Mouse (Mus musculus) cerebellum, postnatal 4 days (tissue): ENCODE data around the gene Lrrn4cl.
"Not testable (repeated sequence)": the region's sequence is repeated elsewhere in the genome, so short reads cannot be mapped to it uniquely, and the experiment has no call there.

Source experiments
- DNase-seq, 2 experiments: peaks; one replicate each; pipeline ENCODE4 v3.0.0; 2022; ENCODE audit warnings: low spot score in 2 of 2, mixed read lengths in 1 of 2

The Lrrn4cl gene

DNA sequence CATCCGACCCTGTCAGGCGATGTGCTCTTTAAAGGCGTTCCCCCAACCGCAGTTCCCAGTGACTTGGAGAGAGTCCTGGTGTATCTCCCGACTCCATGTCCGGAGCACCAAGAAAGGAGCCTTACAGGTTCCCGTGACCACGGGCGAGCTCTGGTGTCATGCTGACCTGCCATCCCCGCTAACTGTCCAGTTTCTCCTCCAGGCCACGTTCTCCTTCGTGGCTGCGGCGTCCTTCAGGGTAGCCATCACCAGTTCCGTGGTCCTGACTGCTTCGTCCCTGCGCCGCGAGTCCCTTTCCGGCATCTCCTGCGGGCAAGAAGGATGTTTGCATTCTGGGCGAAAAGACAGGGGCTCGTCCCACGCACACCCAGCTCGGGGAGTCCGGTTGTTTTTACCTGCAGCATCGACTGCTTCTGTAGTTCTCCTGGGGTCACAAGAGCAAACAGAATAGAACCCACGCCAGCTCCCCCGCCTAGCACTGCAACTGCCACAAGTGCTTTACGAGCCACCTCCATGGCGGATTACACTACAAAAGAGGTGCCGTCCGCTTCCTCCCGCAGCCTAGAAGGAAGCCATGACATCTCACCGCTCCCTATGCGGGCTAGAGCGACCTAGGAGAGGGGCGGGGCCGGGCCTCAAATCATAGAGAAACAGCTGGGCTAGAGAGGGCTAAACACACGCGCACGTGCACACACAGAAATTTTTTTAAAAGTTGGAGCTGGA is 29.9 kb downstream of the Lrrn4cl start, which contains the start of gene Uqcc3:
Uqcc3 (minus strand) TSS at position 613 of the 723 bp plus-strand sequence.
- DNase-seq = peak; percentile 73 to 84

DNA sequence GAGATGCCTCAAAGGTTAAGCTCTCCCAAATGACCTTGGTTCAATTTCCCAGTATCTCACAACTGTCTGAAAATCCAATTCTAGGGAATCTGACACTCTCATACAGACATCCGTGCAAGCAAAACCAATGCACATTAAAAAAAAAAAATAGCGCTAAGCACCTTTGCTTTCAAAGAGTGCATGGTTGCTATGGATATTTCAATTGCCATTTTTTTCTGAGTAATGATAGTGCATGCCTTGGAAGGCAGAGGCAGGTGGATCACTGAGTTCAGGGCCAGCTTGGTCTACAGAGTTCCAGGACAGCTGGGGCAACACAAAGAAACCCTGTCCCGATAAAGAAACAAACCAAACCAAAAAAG is 30.4 kb downstream of the Lrrn4cl start:
- DNase-seq = no peak

DNA sequence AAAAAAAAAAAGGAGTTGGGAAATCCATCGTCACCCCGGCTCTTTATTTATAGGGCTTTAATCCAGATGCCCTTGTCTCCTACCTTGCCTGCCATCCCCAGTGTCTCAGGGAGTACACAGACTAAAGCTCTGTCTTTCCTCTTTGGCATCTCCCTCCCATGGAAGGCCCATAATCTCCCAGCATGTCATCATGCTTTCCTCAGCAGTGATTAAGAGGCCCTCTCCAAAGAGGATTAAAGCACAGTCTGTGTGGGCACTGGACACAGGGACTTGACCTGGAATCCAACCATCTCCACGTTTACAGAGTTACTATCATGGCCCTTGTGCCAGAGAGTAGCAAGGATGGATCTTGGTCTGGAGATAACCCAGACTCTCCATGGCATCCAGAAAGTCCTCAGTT is 33.0 kb downstream of the Lrrn4cl start, which contains the start of the genes Lbhd1 and Gm49403:
Lbhd1 (plus strand) TSS at position 117 of the 400 bp plus-strand sequence.
Gm49403 (plus strand) TSS at position 315 of the 400 bp plus-strand sequence.
- DNase-seq = no peak

DNA sequence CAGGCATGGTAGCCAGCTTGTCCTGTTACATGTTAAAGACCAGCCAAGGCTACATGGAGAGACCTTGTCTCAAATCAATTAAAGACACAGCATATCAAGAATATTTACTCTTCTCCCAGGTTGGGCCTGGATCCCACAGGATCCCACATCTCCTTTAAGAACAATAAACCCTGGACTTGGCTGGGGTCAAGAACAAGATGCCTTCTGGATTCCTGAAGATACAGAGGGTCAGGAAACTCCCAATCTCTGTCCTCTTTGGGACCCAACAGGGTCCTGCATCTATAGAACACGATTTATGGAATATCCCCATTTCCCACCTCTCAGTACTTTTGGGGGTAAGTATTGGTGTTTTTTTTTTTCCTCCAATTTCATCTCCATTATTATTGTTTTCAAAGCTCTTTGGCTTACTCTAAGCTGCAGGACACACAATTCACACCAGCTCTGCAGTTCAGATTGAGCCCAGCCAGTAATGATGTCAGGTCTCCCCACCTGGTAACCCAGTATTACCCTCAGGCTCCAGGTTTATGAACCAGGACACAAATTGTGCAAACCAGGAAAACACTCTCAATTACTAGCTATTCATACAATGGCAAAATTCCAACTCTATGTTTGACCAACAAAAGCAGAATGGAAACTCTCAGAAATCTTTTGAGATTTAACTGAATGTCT is 36.5 kb downstream of the Lrrn4cl start:
- DNase-seq = no peak

DNA sequence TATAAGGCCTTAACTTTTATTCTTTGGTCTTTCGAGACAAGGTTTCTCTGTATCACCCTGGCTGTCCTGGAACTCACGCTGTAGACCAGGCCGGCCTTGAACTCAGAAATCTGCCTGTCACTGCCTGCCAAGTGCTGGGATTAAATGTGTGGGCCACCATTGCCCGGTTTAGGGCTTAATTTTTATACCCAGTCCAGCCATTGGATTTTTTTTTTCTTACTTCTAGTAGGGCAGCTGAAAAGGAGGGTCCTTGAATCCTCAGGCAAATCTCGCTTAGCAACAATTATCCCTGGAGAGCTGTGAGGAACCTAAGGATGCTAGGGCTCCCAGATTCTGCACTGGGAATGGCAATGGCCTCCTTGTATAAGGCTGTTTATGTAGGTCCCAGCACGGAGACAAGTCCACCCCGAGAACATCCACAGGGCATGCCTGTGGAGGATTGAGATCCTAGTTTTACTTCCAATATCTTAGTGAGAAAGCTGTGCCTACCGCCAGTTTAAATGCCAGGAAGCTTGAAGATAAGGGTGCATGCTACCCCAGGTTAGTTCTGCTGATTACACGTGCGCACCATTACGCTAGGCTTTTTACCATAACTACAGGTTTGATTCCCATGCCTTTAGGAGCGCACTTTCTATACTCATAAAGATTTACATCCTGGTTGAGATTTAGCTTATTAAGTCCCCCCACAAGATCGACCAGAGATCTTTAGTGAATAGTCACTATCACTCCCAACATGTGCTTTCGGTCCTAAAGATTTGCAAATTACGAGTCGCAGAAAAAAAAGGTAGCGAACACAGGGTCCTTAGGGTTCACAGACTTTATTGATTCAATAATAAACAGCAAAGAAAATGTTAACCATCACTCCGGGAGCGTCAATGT is 37.3 kb downstream of the Lrrn4cl start:
- no peak for DNase-seq

DNA sequence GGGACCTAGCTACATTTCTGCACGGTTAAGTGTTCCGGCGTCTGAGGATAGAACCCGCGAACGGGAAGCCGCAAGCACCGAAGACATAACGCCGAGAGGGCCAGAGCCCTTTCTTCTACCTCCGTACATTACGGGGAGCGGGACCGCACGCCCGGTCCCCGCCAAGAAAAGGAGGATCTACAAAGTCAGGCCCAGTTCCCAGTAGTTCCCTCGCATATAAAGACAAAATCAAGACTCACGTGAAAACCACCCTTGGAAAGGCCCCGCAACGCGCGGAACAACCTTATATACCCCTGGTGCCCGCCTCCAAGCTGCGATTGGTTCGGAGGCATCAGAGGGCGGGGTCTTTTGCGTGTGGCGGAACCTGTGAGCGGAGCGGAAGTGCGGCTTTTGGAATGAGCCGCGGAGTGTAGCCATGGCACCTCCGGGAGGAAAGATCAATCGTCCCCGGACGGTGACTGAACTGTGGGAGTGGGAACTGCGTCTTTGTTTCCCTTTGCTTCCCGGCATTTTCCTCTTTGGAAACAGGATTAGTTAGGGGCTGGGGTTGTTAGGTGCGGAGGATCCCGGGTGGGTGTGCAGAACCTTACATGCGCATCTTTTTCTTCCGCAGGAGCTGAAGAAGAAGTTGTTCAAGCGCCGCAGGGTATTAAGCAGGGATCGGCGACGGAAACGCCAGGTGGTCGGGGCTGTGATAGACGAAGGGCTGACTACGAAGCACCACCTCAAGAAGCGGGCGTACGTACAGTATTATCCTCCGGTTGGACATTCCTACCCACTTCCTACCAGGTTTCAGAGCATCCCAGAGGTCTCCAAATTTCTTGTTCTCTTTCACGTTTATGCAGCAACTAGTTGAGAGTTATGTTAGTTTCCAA is 38.2 kb downstream of the Lrrn4cl start, which contains the start of the genes 1810009A15Rik and Gm49416:
1810009A15Rik (plus strand) TSS at position 343 of the 875 bp plus-strand sequence.
Gm49416 (plus strand) TSS at position 416 of the 875 bp plus-strand sequence.
- DNase-seq = peak; percentile 92 to 94

DNA sequence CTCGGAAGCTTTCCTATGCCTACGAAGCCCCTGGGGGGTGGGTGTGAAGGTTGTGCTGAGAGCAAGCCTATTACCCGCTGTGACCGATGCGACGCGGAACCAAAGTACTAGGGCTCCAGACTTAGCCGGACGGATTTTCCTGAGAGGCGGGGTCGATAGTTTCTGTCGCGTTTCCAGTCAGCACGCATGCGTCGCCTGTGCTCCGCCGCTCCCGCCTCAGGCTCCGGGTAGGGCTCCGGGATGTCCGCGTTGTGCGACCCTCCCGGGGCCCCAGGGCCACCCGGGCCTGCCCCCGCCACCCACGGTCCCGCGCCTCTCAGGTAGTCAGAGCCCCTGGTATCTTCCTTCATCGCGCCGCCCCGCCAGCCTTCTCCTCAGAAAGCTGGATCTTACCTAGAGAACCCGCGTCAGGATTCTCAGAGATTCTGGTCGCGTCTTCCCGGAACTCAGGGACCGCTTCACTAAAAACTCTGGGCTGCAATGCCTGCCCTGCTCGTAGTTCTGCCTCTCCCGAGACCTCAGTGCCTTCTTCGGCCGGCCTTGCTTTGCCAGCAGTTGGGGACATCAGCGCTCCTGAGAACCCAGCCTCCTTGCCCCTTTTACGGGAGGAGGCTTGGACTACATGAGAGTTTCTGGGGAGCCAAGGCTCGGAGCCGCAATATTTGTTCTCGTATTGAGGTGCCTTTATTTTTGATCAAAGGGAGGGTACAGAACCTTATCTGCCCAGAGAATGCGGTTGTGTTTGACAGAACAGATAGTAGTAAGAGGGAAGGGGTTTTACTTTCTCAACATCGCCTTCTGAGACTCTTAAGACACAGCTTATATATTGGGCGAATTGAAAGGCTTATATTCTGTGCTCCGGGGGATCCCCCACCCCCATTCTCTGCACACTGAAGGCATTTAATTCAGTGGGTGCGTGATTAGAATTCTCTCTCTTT is 42.5 kb downstream of the Lrrn4cl start, which contains the start of gene Ints5:
Ints5 (plus strand) TSS at position 177 of the 938 bp plus-strand sequence.
- DNase-seq = peak; percentile 73 to 83

DNA sequence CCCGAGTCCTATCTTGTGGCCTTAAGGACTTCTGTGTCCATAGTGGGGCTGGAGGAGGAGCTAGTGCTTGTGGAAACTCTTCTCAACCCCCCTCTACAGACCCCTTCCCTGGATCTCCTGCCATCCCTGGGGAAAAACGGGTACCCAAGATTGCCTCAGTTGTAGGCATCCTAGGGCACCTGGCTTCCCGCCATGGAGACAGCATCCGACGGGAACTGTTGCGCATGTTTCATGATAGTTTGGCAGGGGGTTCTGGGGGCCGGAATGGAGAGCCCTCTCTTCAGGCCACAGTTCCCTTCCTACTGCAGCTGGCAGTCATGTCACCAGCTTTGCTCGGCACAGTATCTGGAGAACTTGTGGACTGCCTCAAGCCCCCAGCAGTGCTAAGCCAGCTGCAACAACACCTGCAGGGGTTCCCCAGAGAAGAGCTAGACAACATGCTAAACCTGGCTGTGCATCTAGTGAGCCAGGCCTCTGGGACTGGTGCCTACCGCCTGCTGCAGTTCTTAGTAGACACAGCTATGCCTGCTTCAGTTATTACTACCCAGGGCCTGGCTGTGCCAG is 44.9 kb downstream of the Lrrn4cl start:
- no peak for DNase-seq

DNA sequence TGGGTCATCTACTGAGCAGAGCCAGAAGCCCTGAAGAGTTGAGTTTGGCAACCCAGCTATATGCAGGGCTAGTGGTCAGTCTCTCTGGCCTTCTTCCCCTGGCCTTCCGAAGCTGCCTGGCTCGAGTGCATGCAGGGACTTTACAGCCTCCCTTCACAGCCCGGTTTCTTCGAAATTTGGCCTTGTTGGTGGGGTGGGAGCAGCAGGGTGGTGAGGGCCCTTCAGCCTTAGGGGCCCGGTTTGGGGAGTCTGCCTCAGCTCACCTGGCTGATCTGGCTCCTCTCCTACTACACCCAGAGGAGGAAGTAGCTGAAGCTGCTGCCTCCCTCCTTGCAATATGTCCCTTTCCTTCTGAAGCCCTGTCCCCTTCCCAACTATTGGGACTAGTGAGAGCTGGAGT is 45.7 kb downstream of the Lrrn4cl start:
- DNase-seq = not testable (repeated sequence)

DNA sequence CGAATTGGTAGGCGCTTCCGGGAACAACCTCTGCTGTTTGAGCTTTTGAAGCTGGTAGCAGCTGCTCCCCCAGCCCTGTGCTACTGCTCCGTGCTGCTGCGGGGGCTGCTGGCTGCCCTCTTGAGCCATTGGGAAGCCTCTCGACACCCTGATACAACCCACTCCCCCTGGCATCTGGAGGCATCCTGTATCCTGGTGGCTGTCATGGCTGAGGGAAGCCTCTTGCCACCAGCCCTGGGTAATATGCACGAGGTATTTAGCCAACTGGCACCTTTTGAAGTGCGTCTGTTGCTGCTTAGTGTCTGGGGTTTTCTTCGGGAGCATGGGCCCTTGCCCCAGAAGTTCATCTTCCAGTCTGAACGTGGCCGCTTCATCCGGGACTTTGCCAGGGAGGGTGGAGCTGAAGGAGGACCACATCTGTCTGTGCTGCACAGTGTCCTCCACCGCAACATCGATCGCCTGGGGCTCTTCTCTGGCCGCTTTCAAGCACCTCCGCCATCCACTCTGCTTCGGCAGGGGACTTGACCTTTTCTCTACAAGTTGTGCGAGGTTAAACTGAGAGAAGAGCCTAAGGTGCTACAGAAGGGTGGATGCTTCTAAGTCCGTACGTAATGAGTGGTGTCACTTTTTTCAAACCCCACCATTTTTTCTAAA is 46.8 kb downstream of the Lrrn4cl start:
- peak; percentile 24 to 42 for DNase-seq

DNA sequence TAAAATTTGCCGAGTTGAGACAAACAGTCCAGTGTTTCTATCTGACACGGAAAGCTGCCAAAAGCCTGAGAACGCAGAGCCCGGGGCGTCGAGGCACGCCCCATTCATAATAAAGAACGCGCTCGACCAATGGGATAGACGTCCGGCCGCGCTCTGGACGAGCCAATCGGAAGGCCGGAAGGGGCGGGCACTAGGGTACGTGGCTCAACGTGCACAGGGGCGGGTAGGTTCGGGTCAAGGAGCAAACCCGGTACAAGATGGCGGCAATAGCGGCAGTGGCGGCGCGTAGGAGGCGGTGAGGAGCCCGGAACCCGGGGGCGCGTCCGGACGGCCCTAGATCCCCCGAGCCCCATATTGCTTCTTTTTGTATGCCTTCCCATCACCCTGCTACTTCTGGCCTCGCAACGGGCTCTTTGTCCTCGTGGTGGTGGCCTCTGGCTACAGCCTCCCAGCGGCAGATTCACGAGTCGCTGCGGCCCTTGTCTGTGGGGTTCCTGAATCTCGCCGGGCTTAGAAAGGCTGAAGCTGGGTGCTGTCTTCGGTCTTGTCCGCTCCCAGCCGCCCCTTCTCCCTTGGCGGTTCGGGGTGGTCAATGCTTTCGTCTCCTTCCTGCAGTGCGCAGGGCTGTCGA is 47.4 kb downstream of the Lrrn4cl start, which contains the start of gene Ganab:
Ganab (plus strand) TSS at position 207 of the 631 bp plus-strand sequence.
- peak; percentile 82 to 93 for DNase-seq

DNA sequence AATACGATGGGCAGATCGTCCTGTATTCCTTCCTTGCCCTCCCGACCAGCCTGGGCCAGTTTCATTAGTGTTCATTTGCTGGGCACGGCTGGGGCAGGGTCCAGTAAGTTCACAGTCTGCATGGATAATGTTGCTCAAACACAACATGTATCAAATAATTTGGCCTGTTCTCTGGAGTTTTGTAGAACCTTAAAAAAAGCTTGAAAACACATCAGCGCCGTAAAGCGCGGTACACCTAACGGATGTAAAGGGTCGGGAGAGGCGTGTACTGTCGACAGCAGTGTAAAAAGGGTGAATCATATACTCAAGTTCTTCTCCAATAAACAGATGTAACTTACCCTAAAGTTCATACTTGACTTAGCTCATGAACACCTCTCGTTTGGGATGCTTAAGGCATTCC is 48.0 kb downstream of the Lrrn4cl start:
- no peak for DNase-seq

DNA sequence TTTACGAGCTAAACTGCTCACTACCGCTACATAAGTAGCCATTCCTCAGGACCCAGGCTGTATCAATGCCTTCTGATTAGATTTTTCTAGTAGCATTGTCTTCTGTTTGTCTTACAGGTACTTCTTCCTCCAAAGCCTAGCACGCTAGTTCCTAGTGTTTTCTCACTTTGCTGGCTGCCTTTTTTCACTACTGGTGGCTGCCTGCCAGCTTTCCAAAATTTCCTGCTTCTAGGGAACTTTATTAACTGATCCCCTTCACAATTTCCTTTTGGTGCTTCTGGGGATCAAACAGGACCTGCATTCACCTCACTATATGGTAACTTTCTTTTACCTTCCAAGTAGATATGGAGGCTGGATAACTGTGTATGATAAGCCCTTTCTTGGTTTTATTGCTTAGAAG is 48.5 kb downstream of the Lrrn4cl start:
- DNase-seq = no peak

DNA sequence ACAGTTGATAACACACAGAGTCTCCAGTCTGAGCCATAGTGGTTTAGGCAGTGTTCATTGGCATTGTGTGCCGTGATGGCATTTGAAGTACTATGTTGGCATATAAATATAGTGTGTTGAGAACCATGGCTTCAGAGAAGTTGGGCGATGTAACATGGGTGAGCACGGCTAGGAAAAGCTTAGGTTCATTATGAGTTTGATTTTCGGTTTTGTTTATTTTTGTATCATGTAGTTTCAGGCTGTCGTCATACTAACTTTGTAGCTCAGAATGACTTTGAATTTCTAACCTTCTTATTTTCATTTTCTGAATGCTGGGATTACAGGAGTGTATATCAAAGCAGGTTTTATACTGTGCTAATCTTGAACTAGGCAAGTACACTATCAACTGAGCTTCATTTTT is 52.8 kb downstream of the Lrrn4cl start:
- no peak for DNase-seq
